Mouse (Mus musculus): Measurements from ENCODE around the gene Angptl2. TPM values are rescaled to one million over a fixed set of nuclear protein-coding genes. Genes with fewer than 3 reads are reported as not detected.

Angptl2 gene
- total RNA-seq, 2 experiments from 2014 or later, result 20.6 to 47.1 TPM

GRCm38 (mm10) chr2:33292057-33292456 lies 76.2 kb downstream of the Angptl2 start:
- TF ChIP-seq CTCF (IDR thresholded peaks at IDR 0.05), result no peak

GRCm38 (mm10) chr2:33295115-33295514 lies 79.2 kb downstream of the Angptl2 start:
- no peak overlapping the region for H3K4me3 ChIP-seq
- intact Hi-C loops (cut with DNase I), result no loop called here
- no peak for TF ChIP-seq CTCF (IDR thresholded peaks at IDR 0.05)
- DNase-seq, result no peak
- H3K27ac ChIP-seq, result no peak overlapping the region

More at GRCm38 (mm10) chr2:33292057-33292456, 76.2 kb downstream of the Angptl2 start:
- Histone ChIP-seq H3K27ac (no peak overlapping the region), H3K4me3 (no peak overlapping the region)
- no peak for DNase-seq
- intact Hi-C loops (cut with DNase I), result no loop called here

Other genes starting within 250 kb of the Angptl2 start
- gene Slc2a8, start 234.0 kb upstream of the Angptl2 start, total RNA-seq (2021), result 10 to 100 TPM in 1 of 2 experiments, 1 to 10 TPM in 1; 8.1 to 11.2 TPM
- gene Garnl3, start 84.4 kb upstream of the Angptl2 start, total RNA-seq (2021), result under 1 TPM; 0.31 to 0.89 TPM
- 1 to 10 TPM; 2.5 to 3.1 TPM for gene Ralgps1, start 155.4 kb downstream of the Angptl2 start, total RNA-seq (2021)
- 1 to 10 TPM; 3.0 to 3.4 TPM for gene Zbtb34, start 215.3 kb downstream of the Angptl2 start, total RNA-seq (2021)